Mouse (Mus musculus) mouse trophoblast stem cell (cell line): Measurements from ENCODE around the gene Nid2.

Experiments
- in situ Hi-C, 2 experiments: fragments of 300-500 bp; cut with MseI, MboI; formaldehyde crosslinking; loops; 2 replicates in 1 of 2; 3 replicates in 1 of 2; pipeline ENCODE4 v1.15.1; 2025

The Nid2 gene

GRCm38 (mm10) chr14:19777365-19777764 is 26.3 kb downstream of the Nid2 start:
- in situ Hi-C loops = no loop called here

- in situ Hi-C loops = no loop called here
Measured at GRCm38 (mm10) chr14:19777945-19778344, 26.9 kb downstream of the Nid2 start.

DNA sequence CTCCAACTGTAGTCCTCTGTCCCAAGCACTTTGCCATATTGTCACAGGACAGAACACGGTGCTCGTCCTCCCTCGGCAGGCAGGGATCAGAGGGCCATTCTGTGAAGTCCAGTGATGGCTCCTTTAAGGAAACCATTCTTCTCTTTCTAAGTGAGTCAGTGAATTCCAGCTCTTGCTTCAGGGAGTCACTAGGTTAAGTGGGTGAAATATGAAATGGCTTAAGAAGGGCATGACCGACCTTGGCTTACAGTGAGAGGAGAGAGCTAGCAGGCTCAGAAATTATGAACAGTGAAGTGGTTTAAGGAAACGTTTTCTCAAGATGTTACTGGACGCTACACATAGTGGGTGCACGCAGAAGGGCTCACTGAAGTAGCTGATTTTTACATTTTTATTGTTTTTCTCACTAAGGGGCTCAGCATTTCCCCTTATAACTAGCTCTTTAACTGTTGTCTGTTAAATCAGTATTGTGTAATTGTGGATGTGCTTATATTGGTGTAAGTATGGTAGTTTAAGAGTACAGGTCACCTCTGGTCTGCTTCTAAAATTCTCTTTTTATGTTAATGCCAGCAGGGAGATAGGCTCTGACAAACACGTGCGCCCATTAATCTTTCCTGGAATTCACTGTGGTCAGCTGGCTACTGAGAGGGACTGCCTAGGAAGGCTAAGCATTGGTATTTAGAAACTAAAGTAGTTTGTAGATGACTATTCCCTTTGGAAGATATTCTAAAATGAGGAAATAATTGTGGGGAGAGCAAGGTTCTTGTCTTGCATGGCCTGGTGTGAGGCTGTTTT is 34.9 kb downstream of the Nid2 start:
- in situ Hi-C loops = no loop called here

DNA sequence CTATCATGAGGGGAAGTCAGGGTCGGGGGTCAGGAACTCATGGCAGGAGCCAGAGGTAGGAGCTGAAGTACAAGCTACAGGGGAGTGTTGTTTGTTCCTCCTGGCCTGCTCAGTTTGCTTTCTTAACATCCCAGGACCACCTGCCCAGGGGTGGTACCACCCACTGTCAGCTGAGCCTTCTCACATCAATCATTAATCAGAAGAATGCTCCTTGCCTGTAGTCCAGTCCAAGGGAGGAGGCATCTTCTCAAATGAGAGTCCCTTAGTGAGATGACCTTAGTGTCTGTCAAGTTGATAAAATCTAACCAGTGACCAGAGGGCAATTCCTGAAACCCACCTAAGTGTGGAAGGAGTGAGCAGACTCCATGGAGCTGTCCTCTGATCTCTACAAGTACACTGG is 37.4 kb downstream of the Nid2 start:
- in situ Hi-C loops = no loop called here

- in situ Hi-C loops = no loop called here
Measured at GRCm38 (mm10) chr14:19794881-19795280, 43.8 kb downstream of the Nid2 start.

- in situ Hi-C loops = no loop called here
Measured at GRCm38 (mm10) chr14:19796541-19797304, 45.7 kb downstream of the Nid2 start.

DNA sequence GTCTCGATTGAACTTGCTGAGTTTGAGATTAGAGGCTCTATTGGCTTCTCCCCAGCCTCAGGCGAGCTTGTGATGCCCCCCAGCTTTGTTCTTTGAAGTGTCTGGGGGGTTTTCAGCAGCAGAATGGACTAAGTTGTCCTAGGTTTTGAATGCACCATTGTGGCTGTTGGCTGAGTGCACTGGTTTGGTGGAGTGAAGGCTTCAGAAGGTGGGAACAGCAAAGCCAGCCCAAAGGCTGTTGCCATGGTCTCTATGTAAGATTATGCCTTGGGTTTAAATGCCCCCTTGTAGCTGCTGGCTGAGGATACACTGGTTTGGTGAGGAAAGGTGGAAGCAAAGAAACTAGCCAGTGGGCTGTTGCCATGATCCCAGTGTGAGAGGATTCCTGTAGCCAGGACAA is 49.4 kb downstream of the Nid2 start:
- in situ Hi-C loops = no loop called here

- in situ Hi-C loops = no loop called here
Measured at GRCm38 (mm10) chr14:19801474-19802215, 50.6 kb downstream of the Nid2 start.

- in situ Hi-C loops = no loop called here
Measured at GRCm38 (mm10) chr14:19803222-19803621, 52.2 kb downstream of the Nid2 start.

GRCm38 (mm10) chr14:19803623-19804022 is 52.6 kb downstream of the Nid2 start:
- in situ Hi-C loops = no loop called here

- in situ Hi-C loops = no loop called here
Measured at GRCm38 (mm10) chr14:19807339-19807738, 56.3 kb downstream of the Nid2 start.

DNA sequence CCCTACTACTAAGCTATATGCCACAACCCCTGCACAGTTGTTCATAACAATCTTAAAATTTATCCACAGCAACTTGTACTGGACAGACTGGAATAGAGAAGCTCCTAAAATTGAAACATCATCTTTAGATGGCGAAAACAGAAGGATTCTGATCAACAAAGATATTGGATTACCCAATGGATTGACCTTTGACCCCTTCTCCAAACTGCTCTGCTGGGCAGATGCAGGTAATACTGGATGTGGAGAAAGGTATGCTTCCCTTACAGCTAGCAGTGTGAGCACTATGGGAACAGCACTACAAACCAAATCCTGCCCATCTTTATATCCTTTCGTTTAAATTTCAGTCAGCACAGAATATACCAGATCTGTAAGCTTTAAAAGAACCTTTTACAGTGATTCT is 56.8 kb downstream of the Nid2 start:
- in situ Hi-C loops = no loop called here

DNA sequence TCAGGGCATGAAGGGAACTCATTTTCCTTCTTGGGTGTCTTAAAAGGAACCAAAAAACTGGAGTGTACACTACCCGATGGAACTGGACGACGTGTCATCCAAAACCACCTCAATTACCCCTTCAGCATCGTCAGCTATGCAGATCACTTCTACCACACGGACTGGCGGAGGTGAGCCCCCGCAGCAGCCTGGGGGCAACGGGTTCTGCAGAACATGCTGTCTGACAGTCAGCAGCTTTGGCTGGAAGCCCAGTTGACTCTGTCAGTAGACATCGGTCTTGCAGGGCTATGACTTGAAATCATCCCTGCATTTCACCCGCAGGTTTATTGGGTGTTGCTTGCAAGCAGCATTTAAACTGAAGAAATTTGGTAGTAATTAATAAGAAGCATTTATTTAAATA is 58.9 kb downstream of the Nid2 start:
- in situ Hi-C loops = no loop called here

- in situ Hi-C loops = no loop called here
Measured at GRCm38 (mm10) chr14:19813061-19813460, 62.0 kb downstream of the Nid2 start.

GRCm38 (mm10) chr14:19817949-19818348 is 66.9 kb downstream of the Nid2 start:
- in situ Hi-C loops = loop anchor here (5.0 kb wide), 1 partner anchor 111 kb away; no protein-coding TSS in a partner anchor

DNA sequence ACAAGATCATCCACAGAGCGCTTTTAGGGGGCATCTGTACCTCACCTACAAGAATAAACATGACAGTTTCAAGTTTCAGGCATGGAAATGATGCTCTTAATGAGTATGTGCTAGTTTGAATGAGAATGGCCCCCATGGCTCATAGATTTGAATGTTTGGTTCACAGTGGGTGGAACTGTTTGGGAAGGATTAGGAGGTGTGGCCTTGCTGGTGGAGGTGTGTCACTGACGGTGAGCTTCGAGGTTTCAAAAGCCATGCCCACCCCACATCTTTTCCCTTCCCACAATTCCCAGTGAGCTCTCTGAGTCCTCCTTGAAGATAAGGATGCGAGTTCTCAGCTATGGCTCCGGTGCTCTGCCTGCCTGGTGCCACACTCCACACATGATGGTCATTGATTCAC is 70.6 kb downstream of the Nid2 start:
- in situ Hi-C loops = no loop called here

DNA sequence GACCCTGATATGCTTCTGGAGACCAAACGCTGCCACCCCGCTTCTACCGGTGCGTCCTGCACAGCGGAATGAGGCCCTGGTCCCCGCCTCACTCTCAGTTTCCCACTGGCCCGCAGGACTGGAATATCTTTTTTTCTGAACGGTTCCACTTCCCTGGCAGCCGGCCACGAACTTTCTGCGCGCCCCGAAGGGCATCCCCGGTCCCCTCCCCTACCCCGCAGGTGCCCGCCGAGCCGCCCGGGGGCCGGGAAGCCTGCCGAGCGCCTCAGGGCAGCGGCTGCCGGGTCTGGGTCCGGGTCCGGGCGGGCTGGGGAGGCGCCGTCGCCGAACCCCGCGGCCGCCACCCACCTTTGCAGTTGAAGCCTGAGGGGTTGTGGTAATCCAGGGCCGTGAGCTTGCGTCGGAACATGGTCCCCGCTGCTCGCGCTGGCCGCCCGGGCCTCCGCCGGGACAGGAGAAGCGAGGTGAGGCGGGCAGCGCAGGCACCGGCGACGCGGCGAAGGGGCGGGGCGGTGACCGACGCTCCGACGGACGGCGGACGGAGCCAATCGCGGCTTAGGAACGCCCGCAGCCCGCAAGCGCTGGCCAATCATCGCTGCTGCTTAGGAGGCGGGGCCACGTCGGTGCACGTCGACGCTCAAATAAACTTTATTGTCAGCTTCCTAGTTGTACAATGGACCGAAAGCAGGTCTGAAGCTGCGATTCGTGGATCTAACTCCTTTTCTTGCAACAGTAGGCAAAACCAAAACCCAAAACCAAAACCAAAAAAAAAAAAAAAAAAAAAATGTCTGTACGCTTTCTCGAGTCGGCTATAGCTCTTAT is 72.5 kb downstream of the Nid2 start, which contains the start of gene Rtraf:
Rtraf (minus strand) TSS at position 504 of the 822 bp plus-strand sequence.
- in situ Hi-C loops = no loop called here

DNA sequence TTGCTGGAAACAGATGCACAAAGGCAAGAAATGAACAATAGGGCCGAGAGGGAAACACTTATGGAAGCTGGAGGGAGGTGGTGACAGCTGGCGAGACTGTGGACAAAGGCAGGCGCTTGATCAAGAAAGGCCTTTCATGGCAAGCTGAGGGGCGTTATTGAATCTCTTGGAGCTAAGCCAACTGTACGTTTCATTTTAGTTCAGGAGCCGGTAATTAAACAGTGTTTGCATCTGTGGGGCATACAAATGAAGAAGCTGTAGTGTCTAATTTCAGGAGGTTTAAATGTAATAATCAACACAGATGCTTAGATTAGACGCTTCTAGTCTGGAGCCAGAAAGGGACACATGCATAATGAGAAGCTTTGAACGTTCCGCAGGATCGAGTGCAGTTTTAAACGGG is 74.4 kb downstream of the Nid2 start:
- in situ Hi-C loops = no loop called here

GRCm38 (mm10) chr14:19836289-19836688 is 85.2 kb downstream of the Nid2 start:
- in situ Hi-C loops = loop anchor here in 1 of 2 experiments (5.0 kb wide), 1 partner anchor 231 kb away; no protein-coding TSS in a partner anchor

GRCm38 (mm10) chr14:19839600-19840332 is 88.7 kb downstream of the Nid2 start:
- in situ Hi-C loops = loop anchor here (5.0 kb wide), 1 partner anchor 228 kb away; no protein-coding TSS in a partner anchor
